Mouse (Mus musculus): ENCODE measurements at regions not wholly inside any gene's neighbourhood (a gene's known extent, or its start where the extent isn't known, plus 50 kb on each side); places are given as distances from the start of the nearest gene placed in this dataset.

DNA sequence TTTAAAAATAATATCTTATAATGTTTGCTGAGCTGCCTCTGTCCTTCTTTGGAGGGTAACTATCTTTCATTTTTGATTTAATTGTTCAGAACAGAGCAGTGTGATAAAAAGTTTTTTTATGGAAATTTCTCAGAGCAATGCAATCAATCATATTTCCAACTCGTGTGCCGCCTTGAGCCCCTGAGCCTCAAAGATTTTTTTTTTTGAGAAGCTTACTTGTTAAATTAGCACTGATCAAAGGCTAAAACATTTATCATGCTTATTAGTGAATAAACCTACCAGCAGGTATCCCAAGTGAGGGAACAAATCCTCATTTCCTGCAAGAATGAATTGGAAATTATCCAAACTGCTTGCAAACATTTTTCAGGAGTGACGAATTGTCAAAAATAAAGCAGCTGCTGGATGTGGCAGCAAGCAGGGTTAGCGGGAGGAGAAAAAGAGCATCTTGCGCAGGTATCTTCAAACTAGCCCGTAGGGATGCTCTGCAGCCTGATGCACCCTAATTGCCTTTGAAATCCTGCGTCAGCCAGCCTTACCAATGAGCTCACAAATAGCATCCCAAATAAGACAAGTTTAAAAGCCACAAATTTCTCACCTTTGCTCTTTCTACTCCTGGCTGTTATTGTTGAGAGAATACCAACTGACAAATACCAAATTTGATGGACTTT is 637.0 kb upstream of the Rorb start:
- TF ChIP-seq CTCF (IDR thresholded peaks at IDR 0.05; ENCODE audit: insufficient read depth, low read length) (no peak), POLR2A (IDR thresholded peaks at IDR 0.05; ENCODE audit: borderline replicate concordance, extremely low read depth, low read depth, low read length) (no peak)

All from lung, adult 2 months (tissue).